Mouse (Mus musculus): ENCODE results near the gene Gm19410. TPM values are rescaled to one million over a fixed set of nuclear protein-coding genes. Genes with fewer than 3 reads are reported as not detected.

Gene Gm19410
- not detected for polyA plus RNA-seq (2015; fragmentation: Illumina TruSeq; extraction: RNeasy Lipid Tissue Mini Kit (QIAGEN cat#74804); ENCODE audit: insufficient read depth, low read depth, low replicate concordance)

DNA sequence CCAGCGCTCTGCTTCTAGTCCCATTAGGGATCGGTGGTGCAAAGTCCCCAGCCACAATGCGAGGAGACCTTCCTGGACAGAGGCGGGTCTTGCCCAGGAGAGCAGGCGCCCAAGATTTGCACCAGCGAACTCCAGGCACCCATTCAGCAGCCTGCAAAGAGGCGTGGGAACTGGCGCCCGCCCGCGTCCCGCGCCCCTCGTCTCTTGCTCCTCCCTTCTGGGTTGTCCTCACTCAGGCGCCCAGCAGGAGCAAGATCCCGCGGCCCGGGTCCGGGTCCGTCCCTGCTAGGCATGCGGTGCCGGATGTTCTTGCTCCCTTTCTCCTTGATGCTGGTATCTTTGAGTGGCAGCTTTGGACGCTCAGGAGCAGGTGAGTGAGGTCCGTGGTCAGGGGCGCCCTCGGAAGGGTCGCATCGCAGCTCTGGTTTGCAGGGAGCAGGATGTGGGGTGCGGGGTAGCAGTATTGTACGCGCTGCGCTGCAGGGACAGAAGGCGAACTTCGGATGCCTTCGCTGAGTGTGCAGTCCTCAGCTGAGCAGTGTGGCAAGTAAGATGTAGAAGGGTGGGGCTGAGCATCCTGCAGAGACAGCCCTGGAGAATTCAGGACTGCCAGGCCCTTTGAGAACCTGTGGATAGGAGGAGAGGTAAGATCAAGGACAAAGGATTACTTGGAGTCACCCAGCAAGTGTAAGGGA is at the start of gene Gm19410:
Gene Gm19410 (plus strand): TSS at position 292 of the 695 bp plus-strand sequence.

